Mouse (Mus musculus): ENCODE measurements around the gene Rps6kc1.

- TF ChIP-seq CTCF (conservative IDR thresholded peaks at IDR 0.05 in 1 of 2, IDR thresholded peaks at IDR 0.05 in 1 of 2; ENCODE audit: low read depth in 2 of 2, low read length in 2 of 2) (no peak), UBTF (IDR thresholded peaks at IDR 0.05; ENCODE audit: low read depth, low read length) (no peak), MAFK (IDR thresholded peaks at IDR 0.05; ENCODE audit: insufficient replicate concordance, low read length) (no peak), USF1 (IDR thresholded peaks at IDR 0.05; ENCODE audit: low read depth, low read length) (no peak), GABPA (IDR thresholded peaks at IDR 0.05; ENCODE audit: insufficient replicate concordance, low read depth, low read length) (no peak), CHD2 (IDR thresholded peaks at IDR 0.05; ENCODE audit: low read length) (no peak)
These were observed 35.8 kb downstream of the Rps6kc1 start for GRCm38 (mm10) chr1:190875751-190876150.

All from CH12.LX (cell line).